Mouse (Mus musculus) heart, adult 2 months (tissue): Measurements from ENCODE around the gene Gpr27.

Experiments used
- CTCF ChIP-seq: fragments of 200-600 bp; IDR thresholded peaks from 2 replicates; pipeline ENCODE4 v1.8.1; 2022; ENCODE audit warnings: antibody characterized with exemption, mild to moderate bottlenecking, moderate library complexity
- POLR2A ChIP-seq: fragments of 200-500 bp; IDR thresholded peaks from 2 replicates; pipeline ENCODE4 v1.6.1; 2011; ENCODE audit warnings: mild to moderate bottlenecking, low read depth, low read length, control low read depth; ENCODE audit not compliant: insufficient read depth

- TF ChIP-seq CTCF = peak; percentile 90
- TF ChIP-seq POLR2A = no peak
Observed at GRCm38 (mm10) chr6:99670481-99671119, 21.9 kb upstream of the Gpr27 start.
